Mouse (Mus musculus) cortical plate, adult 2 months (tissue): ENCODE results near the gene Lamp1.

ENCODE experiments used
- CTCF ChIP-seq: fragments of 200-500 bp; IDR thresholded peaks from 2 replicates; pipeline ENCODE4 v1.5.1; 2011; ENCODE audit warnings: mild to moderate bottlenecking, control low read depth, low read length; ENCODE audit not compliant: insufficient read depth; ENCODE audit errors: extremely low read depth
- POLR2A ChIP-seq: fragments of 200-500 bp; IDR thresholded peaks from 2 replicates; pipeline ENCODE4 v1.6.1; 2011; ENCODE audit warnings: mild to moderate bottlenecking, low read length, control low read depth; ENCODE audit not compliant: insufficient read depth; ENCODE audit errors: extremely low read depth

DNA sequence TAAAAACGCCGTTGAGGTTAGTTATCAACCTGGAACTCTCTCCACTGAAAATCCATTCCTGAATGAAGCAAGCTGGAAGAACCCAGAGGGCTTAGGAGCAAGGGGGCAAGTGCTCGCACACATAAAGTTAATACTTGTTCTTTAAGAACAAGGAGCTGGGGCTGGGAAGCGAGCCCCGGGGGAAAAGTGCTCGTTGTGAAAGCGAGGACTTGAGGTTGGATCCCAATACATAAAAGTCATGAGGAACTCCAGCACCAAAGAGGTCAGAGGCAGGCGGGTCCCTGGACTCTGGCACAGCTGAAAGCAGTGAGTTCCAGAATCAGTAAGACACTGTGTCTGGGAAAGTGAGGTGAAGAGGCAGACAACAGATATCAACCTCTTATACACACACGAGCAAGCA, 4.9 kb upstream of the Lamp1 start:
- TF ChIP-seq POLR2A (no peak), CTCF (no peak)
